Comparison of ENCODE assay signal across 10 mouse cellular contexts in genomic region chr4:118542510-118543157, GRCm38 (mm10). TPM values are rescaled to one million over a fixed set of nuclear protein-coding genes. Genes with fewer than 3 reads are reported as not detected.
DNase-seq lines count a peak whose midpoint lies in the region; ATAC-seq and TF ChIP-seq lines count a peak whose summit lies in the region.
"Had no signal": no experiment of that assay in that cellular context is flagged by ENCODE, and none has a peak within 500 bp of the region (broad histone marks: within the 10 kb centered on the region; RNA-seq: fewer than 3 reads in every experiment).

No protein-coding gene starts in this region.

- H3K36me3 ChIP-seq in heart, postnatal 0 days (replicated peaks; ENCODE audit: control insufficient read depth, insufficient read depth, low read length): no peaks in the 10 kb centered on the region
- H3K36me3 ChIP-seq in midbrain, postnatal 0 days (ENCODE audit: insufficient read depth, low read length): no peaks in the 10 kb centered on the region
- no peaks in the 10 kb centered on the region for H3K36me3 ChIP-seq in midbrain, embryonic 14.5 days (ENCODE audit: control insufficient read depth, insufficient read depth, low read length)
- no peaks in the 10 kb centered on the region for H3K36me3 ChIP-seq in intestine, embryonic 14.5 days (ENCODE audit: control insufficient read depth, insufficient read depth, low read length)
- H3K36me3 ChIP-seq in stomach, embryonic 14.5 days (ENCODE audit: control insufficient read depth, insufficient read depth, low read length): no peaks in the 10 kb centered on the region

- H3K9ac ChIP-seq in heart, postnatal 0 days (replicated peaks; ENCODE audit: low read depth, low read length): no peak overlapping the region
- H3K9ac ChIP-seq in midbrain, postnatal 0 days (replicated peaks; ENCODE audit: low read length, poor library complexity, severe bottlenecking): no peak overlapping the region
- H3K9ac ChIP-seq in midbrain, embryonic 14.5 days (replicated peaks; ENCODE audit: low read length): no peak overlapping the region
- no peak overlapping the region for H3K9ac ChIP-seq in intestine, embryonic 14.5 days (ENCODE audit: low read length)
- H3K9ac ChIP-seq in stomach, embryonic 14.5 days (replicated peaks; ENCODE audit: low read depth, low read length): no peak overlapping the region

- no peak for ATAC-seq in heart, postnatal 0 days (ENCODE audit: insufficient read depth, low read depth)
- ATAC-seq in midbrain, postnatal 0 days (ENCODE audit: low FRiP score): peak; percentile 41; the same call in 1 of the 2 replicates
- ATAC-seq in midbrain, embryonic 14.5 days (ENCODE audit: low FRiP score, low TSS enrichment): no peak
- no peak for ATAC-seq in intestine, embryonic 14.5 days (replicated peaks; ENCODE audit: low FRiP score, low TSS enrichment, low read depth)
- ATAC-seq in stomach, embryonic 14.5 days (ENCODE audit: insufficient number of reproducible peaks, insufficient read depth, low FRiP score, low read depth): no peak
- ATAC-seq in monocyte, adult 5-6 weeks (replicated peaks; ENCODE audit: insufficient number of reproducible peaks, low FRiP score, low TSS enrichment, poor library complexity, severe bottlenecking): no peak
- ATAC-seq: forebrain, embryonic 16.5 days had no signal

- 46% methylated on average over 9 of the region's 9 CpGs for WGBS in heart, postnatal 0 days
- WGBS in midbrain, postnatal 0 days: 65% methylated on average over 9 of the region's 9 CpGs
- whole genome bisulfite sequencing in midbrain, embryonic 14.5 days: 67% methylated on average over 9 of the region's 9 CpGs
- WGBS in intestine, embryonic 14.5 days: 44% methylated on average over 9 of the region's 9 CpGs
- 52% methylated on average over 9 of the region's 9 CpGs for WGBS in stomach, embryonic 14.5 days

- TF ChIP-seq CTCF in heart, postnatal 0 days (IDR thresholded peaks at IDR 0.05; ENCODE audit: low read depth): no peak
- TF ChIP-seq CTCF in midbrain, postnatal 0 days (IDR thresholded peaks at IDR 0.05): no peak

- TF ChIP-seq EP300 in heart, postnatal 0 days (IDR thresholded peaks at IDR 0.05; ENCODE audit: low read depth): no peak

- H3K4me3 ChIP-seq in heart, postnatal 0 days (ENCODE audit: low read depth, low read length): no peak overlapping the region
- no peak overlapping the region for H3K4me3 ChIP-seq in midbrain, postnatal 0 days (ENCODE audit: low read depth, low read length)
- no peak overlapping the region for H3K4me3 ChIP-seq in midbrain, embryonic 14.5 days (replicated peaks; ENCODE audit: low read depth, low read length)
- peak overlapping the region; percentile 28 for H3K4me3 ChIP-seq in intestine, embryonic 14.5 days (ENCODE audit: low read depth, low read length)
- H3K4me3 ChIP-seq in stomach, embryonic 14.5 days (ENCODE audit: low read depth, low read length): peak overlapping the region; percentile 27; the same call in 1 of the 2 replicates
- H3K4me3 ChIP-seq: myocyte had no signal

- peak overlapping the region; percentile 62; the same call in 1 of the 2 replicates for H3K4me2 ChIP-seq in heart, postnatal 0 days (ENCODE audit: low read depth, low read length)
- 0 out of 2 replicates have a peak overlapping the region, but pooled peaks have one; percentile 53 for H3K4me2 ChIP-seq in midbrain, postnatal 0 days (ENCODE audit: low read depth, low read length, poor library complexity, severe bottlenecking)
- H3K4me2 ChIP-seq in midbrain, embryonic 14.5 days (ENCODE audit: low read length): no peak overlapping the region
- H3K4me2 ChIP-seq in intestine, embryonic 14.5 days (ENCODE audit: low read length): peak overlapping the region; percentile 52
- peak overlapping the region; percentile 48 for H3K4me2 ChIP-seq in stomach, embryonic 14.5 days (replicated peaks; ENCODE audit: low read depth, low read length)

- H3K4me1 ChIP-seq in heart, postnatal 0 days (ENCODE audit: control insufficient read depth, insufficient read depth): no peaks in the 10 kb centered on the region
- no peaks in the 10 kb centered on the region for H3K4me1 ChIP-seq in midbrain, postnatal 0 days (ENCODE audit: insufficient read depth, low read length)
- 0 out of 2 replicates have a peak, but pooled peaks cover 7% of the 10 kb centered on the region for H3K4me1 ChIP-seq in midbrain, embryonic 14.5 days (ENCODE audit: control insufficient read depth, insufficient read depth, low read length)
- H3K4me1 ChIP-seq in intestine, embryonic 14.5 days (replicated peaks; ENCODE audit: control insufficient read depth, insufficient read depth, low read length): no peaks in the 10 kb centered on the region
- H3K4me1 ChIP-seq in stomach, embryonic 14.5 days (ENCODE audit: control insufficient read depth, insufficient read depth, low read length): 0 out of 2 replicates have a peak, but pooled peaks cover 8% of the 10 kb centered on the region

- H3K27ac ChIP-seq in heart, postnatal 0 days (ENCODE audit: low read depth): no peak overlapping the region
- H3K27ac ChIP-seq in midbrain, postnatal 0 days (ENCODE audit: low read depth, low read length): no peak overlapping the region
- no peak overlapping the region for H3K27ac ChIP-seq in midbrain, embryonic 14.5 days (replicated peaks; ENCODE audit: low read depth, low read length)
- H3K27ac ChIP-seq in intestine, embryonic 14.5 days (ENCODE audit: low read depth): peak overlapping the region; percentile 58
- peak overlapping the region; percentile 82; the same call in 1 of the 2 replicates for H3K27ac ChIP-seq in stomach, embryonic 14.5 days (ENCODE audit: low read length)

- peaks cover 5% of the 10 kb centered on the region; the same call in 1 of the 2 replicates for H3K27me3 ChIP-seq in heart, postnatal 0 days (ENCODE audit: control insufficient read depth, insufficient read depth, low read length)
- peaks cover 4% of the 10 kb centered on the region; the same call in 1 of the 2 replicates for H3K27me3 ChIP-seq in midbrain, postnatal 0 days (ENCODE audit: insufficient read depth, low read length)
- H3K27me3 ChIP-seq in midbrain, embryonic 14.5 days (ENCODE audit: control insufficient read depth, insufficient read depth, low read length): no peaks in the 10 kb centered on the region
- no peaks in the 10 kb centered on the region for H3K27me3 ChIP-seq in intestine, embryonic 14.5 days (replicated peaks; ENCODE audit: control insufficient read depth, insufficient read depth, low read length)
- H3K27me3 ChIP-seq in stomach, embryonic 14.5 days (ENCODE audit: control insufficient read depth, insufficient read depth, low read length): no peaks in the 10 kb centered on the region

- intact Hi-C loops in heart, postnatal 25 days (cut with DNase I): no loop called here

- no peak for DNase-seq in heart, postnatal 0 days (ENCODE audit: low spot score)
- DNase-seq in heart, postnatal 25 days (ENCODE audit: low spot score): no peak
- DNase-seq in midbrain, postnatal 0 days (ENCODE audit: low spot score): no peak
- DNase-seq in midbrain, embryonic 14.5 days: no peak
- no peak for DNase-seq in intestine, embryonic 14.5 days (ENCODE audit: low spot score)
- no peak for DNase-seq in layer of hippocampus, adult 8-10 months (ENCODE audit: low spot score in 2 of 2)

- no peaks in the 10 kb centered on the region for H3K9me3 ChIP-seq in heart, postnatal 0 days (replicated peaks; ENCODE audit: control insufficient read depth, low read length)
- no peaks in the 10 kb centered on the region for H3K9me3 ChIP-seq in midbrain, postnatal 0 days (ENCODE audit: low read length)
- H3K9me3 ChIP-seq in midbrain, embryonic 14.5 days (ENCODE audit: control insufficient read depth, low read length): no peaks in the 10 kb centered on the region
- H3K9me3 ChIP-seq in intestine, embryonic 14.5 days (ENCODE audit: control insufficient read depth, low read length): no peaks in the 10 kb centered on the region
- no peaks in the 10 kb centered on the region for H3K9me3 ChIP-seq in stomach, embryonic 14.5 days (ENCODE audit: control insufficient read depth, low read depth, low read length)

RNA-seq across cellular contexts. Expression of gene Tmem125, which starts 1.2 kb away (rescaled TPM):
- total RNA-seq in heart, postnatal 0 days (2014; rRNA removed; ENCODE audit: low replicate concordance): 1.5 and 7.3 TPM in 2 replicates
- polyA plus RNA-seq in heart, postnatal 0 days (2015; fragmentation: Nextera tagmentation; extraction: Ambion mirVana): 0.26 and 0.27 TPM in 2 replicates
- total RNA-seq in heart, postnatal 25 days (2021): under 1 TPM in 1 of 2 experiments, not detected in 1; 0.17 TPM
- total RNA-seq in midbrain, postnatal 0 days (2014; rRNA removed): 0.19 and 0.22 TPM in 2 replicates
- polyA plus RNA-seq in midbrain, postnatal 0 days (2015; fragmentation: Nextera tagmentation; extraction: Ambion mirVana): 0.14 and 0.23 TPM in 2 replicates
- polyA plus RNA-seq in midbrain, embryonic 14.5 days (2014; fragmentation: Nextera tagmentation; extraction: Ambion mirVana): not detected in 2 replicates
- polyA plus RNA-seq in intestine, embryonic 14.5 days (2014; fragmentation: Nextera tagmentation; extraction: Ambion mirVana): 8.5 and 9.3 TPM in 2 replicates
- polyA plus RNA-seq in stomach, embryonic 14.5 days (2014; fragmentation: Nextera tagmentation; extraction: Ambion mirVana): 5.0 and 6.5 TPM in 2 replicates
- not detected in 3 replicates for total RNA-seq in monocyte, adult 5-6 weeks (2017)
- 1 to 10 TPM; 5.4 to 9.7 (median 8.7) TPM for total RNA-seq in layer of hippocampus, adult 8-10 months (2022)
- polyA plus RNA-seq: forebrain, embryonic 16.5 days; myocyte had no signal

RNA-seq across cellular contexts. Expression of gene 2610528J11Rik, which starts 15.8 kb away (rescaled TPM):
- not detected in 2 replicates for total RNA-seq in heart, postnatal 0 days (2014; rRNA removed; ENCODE audit: low replicate concordance)
- 0.12 TPM in 1 of 2 replicates, not detected in the other for polyA plus RNA-seq in heart, postnatal 0 days (2015; fragmentation: Nextera tagmentation; extraction: Ambion mirVana)
- total RNA-seq in heart, postnatal 25 days (2021): not detected
- not detected in 2 replicates for total RNA-seq in midbrain, postnatal 0 days (2014; rRNA removed)
- not detected in 2 replicates for polyA plus RNA-seq in midbrain, postnatal 0 days (2015; fragmentation: Nextera tagmentation; extraction: Ambion mirVana)
- polyA plus RNA-seq in midbrain, embryonic 14.5 days (2014; fragmentation: Nextera tagmentation; extraction: Ambion mirVana): not detected in 2 replicates
- 35.7 and 46.4 TPM in 2 replicates for polyA plus RNA-seq in intestine, embryonic 14.5 days (2014; fragmentation: Nextera tagmentation; extraction: Ambion mirVana)
- 17.9 and 18.3 TPM in 2 replicates for polyA plus RNA-seq in stomach, embryonic 14.5 days (2014; fragmentation: Nextera tagmentation; extraction: Ambion mirVana)
- total RNA-seq in monocyte, adult 5-6 weeks (2017): not detected in 3 replicates
- not detected for total RNA-seq in layer of hippocampus, adult 8-10 months (2022)
- polyA plus RNA-seq: forebrain, embryonic 16.5 days; myocyte had no signal

RNA-seq across cellular contexts. Expression of gene Tie1, which starts 52.8 kb away (rescaled TPM):
- 116 and 120 TPM in 2 replicates for total RNA-seq in heart, postnatal 0 days (2014; rRNA removed; ENCODE audit: low replicate concordance)
- polyA plus RNA-seq in heart, postnatal 0 days (2015; fragmentation: Nextera tagmentation; extraction: Ambion mirVana): 43.4 and 48.0 TPM in 2 replicates
- total RNA-seq in heart, postnatal 25 days (2021): 10 to 100 TPM; 64.0 to 75.8 TPM
- 15.7 and 17.2 TPM in 2 replicates for total RNA-seq in midbrain, postnatal 0 days (2014; rRNA removed)
- polyA plus RNA-seq in midbrain, postnatal 0 days (2015; fragmentation: Nextera tagmentation; extraction: Ambion mirVana): 9.9 and 10.3 TPM in 2 replicates
- 8.1 and 12.0 TPM in 2 replicates for polyA plus RNA-seq in midbrain, embryonic 14.5 days (2014; fragmentation: Nextera tagmentation; extraction: Ambion mirVana)
- polyA plus RNA-seq in intestine, embryonic 14.5 days (2014; fragmentation: Nextera tagmentation; extraction: Ambion mirVana): 17.2 and 18.8 TPM in 2 replicates
- 16.4 and 18.5 TPM in 2 replicates for polyA plus RNA-seq in stomach, embryonic 14.5 days (2014; fragmentation: Nextera tagmentation; extraction: Ambion mirVana)
- 0.10 TPM in 1 of 3 replicates, not detected in the others for total RNA-seq in monocyte, adult 5-6 weeks (2017)
- total RNA-seq in layer of hippocampus, adult 8-10 months (2022): 1 to 10 TPM; 6.7 to 7.5 (median 7.3) TPM
- polyA plus RNA-seq: myocyte had no signal

Comparison
In these comparisons a context has a peak if more than half of its experiments do, and no peak if none do; other contexts are left out.
1. H3K27ac ChIP-seq: peak in intestine, embryonic 14.5 days (single experiment) and stomach, embryonic 14.5 days (single experiment); none in heart, postnatal 0 days (single experiment), midbrain, postnatal 0 days (single experiment) and midbrain, embryonic 14.5 days (single experiment).
2. H3K4me3 ChIP-seq: peak in intestine, embryonic 14.5 days (single experiment) and stomach, embryonic 14.5 days (single experiment); none in heart, postnatal 0 days (single experiment), midbrain, postnatal 0 days (single experiment) and midbrain, embryonic 14.5 days (single experiment).